Mouse (Mus musculus) hindbrain, postnatal 0 days (tissue): Measurements from ENCODE around the gene Trnp1. TPM values are rescaled to one million over a fixed set of nuclear protein-coding genes. Genes with fewer than 3 reads are reported as not detected.

Experiments
- ATAC-seq: fragments of 200-750 bp; cut with Nextera tagmentation; 2 replicates; pipeline ENCODE4 v1.8.0; 2017; ENCODE audit warnings: mild to moderate bottlenecking, moderate TSS enrichment, moderate library complexity
- DNase-seq: peaks from one replicate; pipeline ENCODE4 v3.0.0-alpha.2; 2015; ENCODE audit warnings: low spot score
- H3K27ac ChIP-seq: fragments of 300-500 bp; sonication (generic); 2 replicates; pipeline ENCODE4 v1.5.1; 2014; ENCODE audit warnings: mild to moderate bottlenecking
- H3K27me3 ChIP-seq: fragments of 300-500 bp; sonication (generic); 2 replicates; pipeline ENCODE4 v1.6.1; 2014; ENCODE audit warnings: low read length, mixed read lengths; ENCODE audit not compliant: insufficient read depth
- H3K36me3 ChIP-seq: fragments of 300-500 bp; sonication (generic); 2 replicates; pipeline ENCODE4 v1.6.1; 2014; ENCODE audit warnings: low read length, mixed read lengths; ENCODE audit not compliant: insufficient read depth
- H3K4me1 ChIP-seq: fragments of 300-500 bp; sonication (generic); 2 replicates; pipeline ENCODE4 v1.6.1; 2014; ENCODE audit warnings: antibody characterized with exemption, low read length, mixed read lengths; ENCODE audit not compliant: insufficient read depth
- H3K4me2 ChIP-seq: fragments of 300-500 bp; sonication (generic); 2 replicates; pipeline ENCODE4 v1.6.1; 2014; ENCODE audit warnings: low read depth, mild to moderate bottlenecking, low read length, moderate library complexity, mixed read lengths
- H3K4me3 ChIP-seq: fragments of 300-500 bp; sonication (generic); 2 replicates; pipeline ENCODE4 v1.5.1; 2014; ENCODE audit warnings: low read length
- H3K9ac ChIP-seq: fragments of 300-500 bp; sonication (generic); replicated peaks from 2 replicates; pipeline ENCODE4 v1.6.1; 2014; ENCODE audit warnings: mild to moderate bottlenecking, low read length, moderate library complexity, mixed read lengths
- H3K9me3 ChIP-seq: fragments of 300-500 bp; sonication (generic); 2 replicates; pipeline ENCODE4 v1.6.1; 2016; ENCODE audit warnings: low read length, mixed read lengths
- CTCF ChIP-seq: IDR thresholded peaks from 2 replicates; pipeline ENCODE4 v1.5.1; 2016; ENCODE audit warnings: antibody characterized with exemption, control low read depth, low read depth
- WGBS: fragments of 180-500 bp; shearing (Covaris S2); extraction: QIAGEN DNeasy Blood & Tissue Kit; methylation state at CpG from one replicate; pipeline ENCODE4 v1.1.7; 2014; 5-methylcytosine and 5-hydroxymethylcytosine counted together
- polyA plus RNA-seq: library from polyadenylated mRNA; unstranded; fragments of >200 nt; fragmentation: Nextera tagmentation; extraction: Ambion mirVana; gene quantifications from 2 replicates; pipeline ENCODE4 v1.2.1, GENCODE M21; 2015
- total RNA-seq: library from RNA; depleted of rRNA; stranded (reverse); fragments of >200 nt; gene quantifications from 2 replicates; pipeline ENCODE4 v1.2.3, GENCODE M21; 2014

Trnp1 gene
- total and polyA plus RNA-seq, 2 experiments from 2014 or later: 22.0 to 54.5 TPM

- Histone ChIP-seq H3K27ac (no peak overlapping the region), H3K27me3 (0 out of 2 replicates have a peak, but pooled peaks cover 4% of the 10 kb centered on the region), H3K9ac (peak overlapping the region; percentile 45), H3K4me3 (peak overlapping the region; percentile 43), H3K4me2 (peak overlapping the region; percentile 85), H3K36me3 (no peaks in the 10 kb centered on the region), H3K4me1 (no peaks in the 10 kb centered on the region), H3K9me3 (peaks cover 3% of the 10 kb centered on the region; the same call in 1 of the 2 replicates)
- WGBS: 3% methylated on average over 25 of the region's 27 CpGs
- ATAC-seq (peak; percentile 74; the same call in 1 of the 2 replicates), DNase-seq (peak; percentile 73)
- TF ChIP-seq CTCF: no peak
These were observed 30.3 kb downstream of the Trnp1 start for GRCm38 (mm10) chr4:133468080-133468479.

DNA sequence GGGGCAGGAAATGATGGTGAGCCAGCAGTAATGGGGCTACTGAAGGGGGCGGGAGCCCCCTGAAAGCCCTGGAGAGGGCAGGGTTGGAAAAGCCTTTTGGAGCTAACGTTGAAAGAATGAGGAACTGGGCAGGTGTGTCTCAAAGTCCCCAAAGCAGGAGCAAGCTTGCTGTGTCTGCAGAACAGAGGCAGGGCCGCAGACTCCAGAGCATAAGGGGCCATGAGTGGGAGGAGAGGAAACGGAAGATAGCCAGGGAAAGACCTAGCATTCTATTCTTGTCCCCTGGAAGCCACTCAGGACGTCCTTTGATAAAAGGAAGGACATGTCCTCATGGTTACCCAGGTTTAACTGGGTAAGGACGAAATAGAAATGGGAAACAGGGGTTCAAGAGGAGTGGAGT, 35.2 kb downstream of the Trnp1 start:
- H3K27me3 ChIP-seq: no peaks in the 10 kb centered on the region
- DNase-seq (no peak), ATAC-seq (no peak)
- TF ChIP-seq CTCF: no peak
- no peaks in the 10 kb centered on the region for H3K4me1 ChIP-seq
- WGBS: 63% methylated on average over 6 of the region's 6 CpGs
- no peak overlapping the region for H3K9ac ChIP-seq
- H3K27ac ChIP-seq: no peak overlapping the region
- H3K4me2 ChIP-seq: no peak overlapping the region
- no peaks in the 10 kb centered on the region for H3K9me3 ChIP-seq
- H3K4me3 ChIP-seq: no peak overlapping the region
- H3K36me3 ChIP-seq: no peaks in the 10 kb centered on the region

- H3K9me3 ChIP-seq: no peaks in the 10 kb centered on the region
- no peak overlapping the region for H3K4me2 ChIP-seq
- DNase-seq (no peak), ATAC-seq (no peak)
- 83% methylated on average over 4 of the region's 4 CpGs for WGBS
- no peaks in the 10 kb centered on the region for H3K27me3 ChIP-seq
- no peaks in the 10 kb centered on the region for H3K4me1 ChIP-seq
- no peak for TF ChIP-seq CTCF
- H3K27ac ChIP-seq: no peak overlapping the region
- H3K4me3 ChIP-seq: no peak overlapping the region
- H3K9ac ChIP-seq: no peak overlapping the region
- H3K36me3 ChIP-seq: no peaks in the 10 kb centered on the region
These were observed 37.0 kb downstream of the Trnp1 start for GRCm38 (mm10) chr4:133461362-133461761.

DNA sequence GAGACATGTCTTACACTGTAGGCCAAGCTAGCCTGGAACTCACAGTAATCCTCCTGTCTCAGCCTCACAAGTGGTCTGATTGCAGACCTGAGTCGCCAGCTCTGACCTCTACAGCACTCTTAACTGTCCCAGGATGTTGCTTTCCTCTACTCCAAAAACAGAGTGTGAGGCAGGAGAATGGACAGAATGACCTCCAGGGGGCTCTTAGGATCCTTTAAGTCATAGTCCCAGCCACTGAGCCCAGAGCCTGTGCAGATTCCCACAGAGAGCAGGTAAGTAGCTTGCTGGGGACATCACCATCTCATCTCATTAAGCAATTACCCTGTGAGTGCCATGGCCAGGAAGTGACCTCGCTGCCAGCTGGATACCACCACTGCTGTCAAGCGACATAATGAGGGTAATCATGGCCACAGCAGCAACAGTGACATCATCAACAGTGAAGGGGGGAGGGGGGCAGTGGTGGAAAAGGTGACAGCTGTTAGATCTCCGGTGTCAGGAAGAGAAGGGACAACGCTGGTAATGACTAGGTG, 37.5 kb downstream of the Trnp1 start:
- no peak for TF ChIP-seq CTCF
- H3K9me3 ChIP-seq: no peaks in the 10 kb centered on the region
- no peak overlapping the region for H3K4me2 ChIP-seq
- no peak for DNase-seq
- H3K4me3 ChIP-seq: no peak overlapping the region
- no peak for ATAC-seq
- H3K27ac ChIP-seq: no peak overlapping the region
- H3K36me3 ChIP-seq: no peaks in the 10 kb centered on the region
- H3K27me3 ChIP-seq: no peaks in the 10 kb centered on the region
- no peak overlapping the region for H3K9ac ChIP-seq
- H3K4me1 ChIP-seq: no peaks in the 10 kb centered on the region
- 50% methylated on average over 5 of the region's 5 CpGs for WGBS

- no peak overlapping the region for H3K4me3 ChIP-seq
- no peak overlapping the region for H3K4me2 ChIP-seq
- H3K36me3 ChIP-seq: no peaks in the 10 kb centered on the region
- ATAC-seq (no peak), DNase-seq (no peak)
- no peak overlapping the region for H3K9ac ChIP-seq
- H3K9me3 ChIP-seq: no peaks in the 10 kb centered on the region
- no peaks in the 10 kb centered on the region for H3K4me1 ChIP-seq
- no peak for TF ChIP-seq CTCF
- no peaks in the 10 kb centered on the region for H3K27me3 ChIP-seq
- H3K27ac ChIP-seq: no peak overlapping the region
- 77% methylated on average over 1 of the region's 1 CpGs for WGBS
These were observed 38.3 kb downstream of the Trnp1 start for GRCm38 (mm10) chr4:133460006-133460405.

DNA sequence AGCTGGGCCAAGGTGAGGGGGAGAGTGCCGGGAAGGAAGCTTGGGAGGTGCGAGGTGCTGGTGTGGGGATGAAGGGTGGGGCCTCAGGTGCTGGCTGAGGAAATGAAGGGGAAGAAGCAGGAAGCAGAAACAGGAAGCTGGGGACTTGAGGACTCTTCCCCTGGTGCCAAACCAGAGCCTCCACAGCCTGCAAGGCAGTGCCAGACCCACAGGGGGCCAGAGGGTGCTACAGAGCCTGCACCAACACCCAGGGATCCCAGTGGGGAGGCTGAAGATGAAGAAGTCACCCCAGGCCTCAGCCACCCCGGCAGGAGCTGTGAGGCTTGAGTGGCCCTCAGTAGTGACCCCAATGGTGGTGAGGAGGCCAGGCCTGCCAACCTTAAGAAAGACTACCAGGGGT, 40.3 kb downstream of the Trnp1 start:
- H3K9me3 ChIP-seq: no peaks in the 10 kb centered on the region
- 75% methylated on average over 3 of the region's 3 CpGs for WGBS
- no peak overlapping the region for H3K27ac ChIP-seq
- DNase-seq (no peak), ATAC-seq (no peak)
- no peak overlapping the region for H3K4me2 ChIP-seq
- no peak for TF ChIP-seq CTCF
- H3K4me3 ChIP-seq: no peak overlapping the region
- H3K4me1 ChIP-seq: no peaks in the 10 kb centered on the region
- H3K36me3 ChIP-seq: no peaks in the 10 kb centered on the region
- no peak overlapping the region for H3K9ac ChIP-seq
- H3K27me3 ChIP-seq: no peaks in the 10 kb centered on the region

DNA sequence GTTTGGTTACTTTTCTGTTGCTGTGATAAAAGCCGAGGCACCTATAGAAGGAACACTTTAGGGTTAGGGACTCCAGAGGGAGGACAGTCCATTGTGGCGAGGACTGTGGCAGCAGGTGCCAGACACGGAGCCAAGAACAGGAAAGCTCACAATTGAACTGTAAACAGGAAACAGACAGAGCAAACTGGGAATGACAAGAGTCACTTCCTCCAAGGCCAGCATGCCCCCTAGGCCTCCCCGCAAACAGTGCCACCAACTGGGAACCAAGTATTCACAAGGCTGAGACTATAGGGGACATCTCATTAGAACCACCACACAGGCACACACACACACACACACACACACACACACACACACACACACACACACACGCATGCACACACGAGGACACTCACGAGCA, 45.9 kb downstream of the Trnp1 start:
- Histone ChIP-seq H3K4me2 (no peak overlapping the region), H3K9ac (no peak overlapping the region), H3K27ac (no peak overlapping the region), H3K4me3 (no peak overlapping the region), H3K9me3 (no peaks in the 10 kb centered on the region), H3K27me3 (no peaks in the 10 kb centered on the region), H3K4me1 (no peaks in the 10 kb centered on the region), H3K36me3 (no peaks in the 10 kb centered on the region)
- DNase-seq: no peak
- WGBS: 78% methylated on average over 7 of the region's 7 CpGs
- no peak for TF ChIP-seq CTCF
- no peak for ATAC-seq
